Mouse (Mus musculus): ENCODE results near the gene Ppox. TPM values are rescaled to one million over a fixed set of nuclear protein-coding genes. Genes with fewer than 3 reads are reported as not detected.
"Not testable (repeated sequence)": the region's sequence is repeated elsewhere in the genome, so short reads cannot be mapped to it uniquely, and the experiment has no call there.

Ppox gene
- total and polyA plus RNA-seq, 2 experiments from 2014 or later = 32.4 to 44.3 TPM

DNA sequence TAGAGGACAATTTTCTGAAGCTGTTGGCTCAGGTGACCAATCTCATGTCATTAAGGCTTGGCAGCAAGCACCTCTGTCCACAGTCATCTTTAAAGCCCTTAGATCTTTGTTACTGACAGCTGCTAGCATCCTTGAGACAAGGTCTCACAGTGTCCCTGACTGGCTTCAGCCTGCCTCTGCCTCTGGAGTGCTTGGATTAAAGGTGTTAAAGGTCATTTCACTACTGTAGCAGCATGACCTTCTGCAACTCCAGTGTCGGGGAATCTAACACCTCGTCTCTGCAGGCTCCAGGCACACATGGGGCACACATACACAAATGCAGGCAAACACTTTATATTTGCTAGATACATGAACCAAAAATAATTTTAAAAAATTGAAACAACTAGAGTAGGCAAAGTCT is 44.6 kb upstream of the Ppox start:
- Histone ChIP-seq H3K9me3 (ENCODE audit: low read length) (no peaks in the 10 kb centered on the region), H3K27ac (no peak overlapping the region), H3K4me1 (ENCODE audit: insufficient read depth, low read length) (peaks cover 10% of the 10 kb centered on the region; the same call in 1 of the 2 replicates), H3K9ac (replicated peaks; ENCODE audit: low read length) (no peak overlapping the region), H3K4me3 (ENCODE audit: low read length) (no peak overlapping the region), H3K4me2 (ENCODE audit: low read depth, low read length) (no peak overlapping the region), H3K27me3 (ENCODE audit: insufficient read depth, low read length) (no peaks in the 10 kb centered on the region), H3K36me3 (ENCODE audit: insufficient read depth, low read length) (no peaks in the 10 kb centered on the region)
- TF ChIP-seq CTCF (IDR thresholded peaks at IDR 0.05; ENCODE audit: low read depth) = no peak
- ATAC-seq (no peak), DNase-seq (ENCODE audit: low spot score) (no peak)
- WGBS = 85% methylated on average over 2 of the region's 2 CpGs

DNA sequence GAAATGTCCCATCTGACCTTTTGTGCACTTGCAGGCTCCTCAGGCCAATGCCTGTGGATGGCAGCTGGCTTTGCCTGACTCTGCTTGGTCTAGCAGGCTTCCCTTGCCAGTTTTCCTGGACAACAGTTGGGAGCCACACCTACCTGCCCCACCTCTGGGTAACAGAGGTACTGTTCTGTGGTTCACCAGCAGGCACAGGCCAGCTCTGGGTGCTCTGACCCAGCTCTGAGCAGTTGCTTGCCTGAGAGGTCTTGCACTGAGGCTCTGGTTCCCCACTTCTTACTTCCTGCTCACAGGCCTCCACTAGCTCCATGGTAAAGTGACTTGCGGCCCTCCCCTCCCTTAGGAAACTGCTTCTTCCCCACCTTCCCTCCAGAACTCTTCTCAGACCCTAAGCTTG is 41.0 kb upstream of the Ppox start:
- 83% methylated on average over 1 of the region's 1 CpGs for WGBS

DNA sequence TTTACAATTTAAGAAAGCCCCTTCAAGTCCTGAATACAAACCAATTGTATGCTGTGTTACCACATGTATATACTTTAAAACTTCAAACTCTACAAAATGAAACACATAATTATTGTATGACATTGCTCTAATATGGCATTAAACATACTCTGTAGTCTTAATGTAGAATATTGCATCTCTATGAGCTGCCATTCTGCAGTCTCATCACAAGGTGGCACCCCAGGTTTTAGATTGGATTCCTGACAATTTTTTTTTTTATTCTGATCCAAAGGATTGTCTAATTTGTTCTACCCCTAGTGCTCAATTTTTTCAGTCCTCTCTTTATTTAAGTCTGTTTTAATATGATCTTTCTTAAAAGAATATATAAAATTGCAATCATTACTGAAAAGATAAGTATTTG is 40.4 kb upstream of the Ppox start:
- no peak overlapping the region for H3K27ac ChIP-seq
- no peak for ATAC-seq
- H3K4me1 ChIP-seq (ENCODE audit: insufficient read depth, low read length) = no peaks in the 10 kb centered on the region
- H3K27me3 ChIP-seq (ENCODE audit: insufficient read depth, low read length) = no peaks in the 10 kb centered on the region
- no peak overlapping the region for H3K4me3 ChIP-seq (ENCODE audit: low read length)
- H3K4me2 ChIP-seq (ENCODE audit: low read depth, low read length) = no peak overlapping the region
- H3K36me3 ChIP-seq (ENCODE audit: insufficient read depth, low read length) = no peaks in the 10 kb centered on the region
- no peaks in the 10 kb centered on the region for H3K9me3 ChIP-seq (ENCODE audit: low read length)
- no peak overlapping the region for H3K9ac ChIP-seq (replicated peaks; ENCODE audit: low read length)
- DNase-seq (ENCODE audit: low spot score) = peak; percentile 59
- peak; percentile 72 for TF ChIP-seq CTCF (IDR thresholded peaks at IDR 0.05; ENCODE audit: low read depth)

More for the DNA sequence above, 41.0 kb upstream of the Ppox start:
- ATAC-seq (no peak; the same call in 1 of the 2 replicates), DNase-seq (ENCODE audit: low spot score) (no peak)
- Histone ChIP-seq H3K4me2 (ENCODE audit: low read depth, low read length) (no peak overlapping the region), H3K27me3 (ENCODE audit: insufficient read depth, low read length) (no peaks in the 10 kb centered on the region), H3K4me3 (ENCODE audit: low read length) (no peak overlapping the region), H3K27ac (no peak overlapping the region), H3K9me3 (ENCODE audit: low read length) (no peaks in the 10 kb centered on the region), H3K9ac (replicated peaks; ENCODE audit: low read length) (no peak overlapping the region), H3K36me3 (ENCODE audit: insufficient read depth, low read length) (no peaks in the 10 kb centered on the region), H3K4me1 (ENCODE audit: insufficient read depth, low read length) (no peaks in the 10 kb centered on the region)
- no peak for TF ChIP-seq CTCF (IDR thresholded peaks at IDR 0.05; ENCODE audit: low read depth)

DNA sequence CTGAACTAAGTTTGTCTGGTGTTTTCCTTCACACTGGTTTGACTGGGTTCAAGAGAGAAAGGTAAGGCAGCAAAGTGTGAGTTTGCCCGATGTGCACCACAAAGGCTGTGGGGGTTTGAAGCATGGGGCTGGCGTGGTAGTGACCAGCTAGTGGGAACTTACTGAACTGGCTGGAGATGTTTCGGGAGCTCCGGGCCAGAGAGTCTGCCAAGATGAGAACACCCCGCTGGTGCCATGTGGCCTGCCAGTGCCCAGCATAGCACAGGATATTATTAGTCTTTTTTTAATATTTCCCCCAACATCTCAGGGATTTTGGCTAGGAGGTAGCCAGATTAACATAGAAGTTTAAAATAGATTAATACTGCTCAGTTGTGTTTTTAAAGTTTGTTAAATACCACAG is 39.2 kb upstream of the Ppox start:
- H3K36me3 ChIP-seq (ENCODE audit: insufficient read depth, low read length) = no peaks in the 10 kb centered on the region
- no peaks in the 10 kb centered on the region for H3K4me1 ChIP-seq (ENCODE audit: insufficient read depth, low read length)
- TF ChIP-seq CTCF (IDR thresholded peaks at IDR 0.05; ENCODE audit: low read depth) = no peak
- no peak for DNase-seq (ENCODE audit: low spot score)
- no peak overlapping the region for H3K27ac ChIP-seq
- no peak for ATAC-seq
- H3K9ac ChIP-seq (replicated peaks; ENCODE audit: low read length) = no peak overlapping the region
- H3K27me3 ChIP-seq (ENCODE audit: insufficient read depth, low read length) = no peaks in the 10 kb centered on the region
- no peak overlapping the region for H3K4me3 ChIP-seq (ENCODE audit: low read length)
- WGBS = 15% methylated on average over 5 of the region's 5 CpGs
- no peaks in the 10 kb centered on the region for H3K9me3 ChIP-seq (ENCODE audit: low read length)
- H3K4me2 ChIP-seq (ENCODE audit: low read depth, low read length) = peak overlapping the region; percentile 13; the same call in 1 of the 2 replicates

DNA sequence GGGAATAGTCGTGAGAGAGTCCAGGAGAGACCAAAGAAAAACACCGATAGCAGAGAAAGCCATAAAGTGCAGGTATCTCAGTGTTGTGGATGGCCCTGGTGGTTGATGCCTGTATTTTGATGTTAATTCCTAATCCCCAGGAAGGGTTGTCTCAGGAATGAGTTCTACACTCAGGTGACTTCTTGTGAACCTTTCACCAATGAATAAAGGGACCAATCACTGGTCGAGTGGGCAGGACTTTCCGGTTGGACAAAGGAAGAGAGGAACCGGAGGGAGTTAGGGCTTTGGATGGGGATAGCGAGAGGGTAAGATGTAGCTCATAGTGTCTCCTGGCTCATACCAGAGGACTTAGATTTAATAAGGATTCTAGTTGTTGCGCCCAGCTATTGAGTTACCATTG is 38.8 kb upstream of the Ppox start:
- no peak for TF ChIP-seq CTCF (IDR thresholded peaks at IDR 0.05; ENCODE audit: low read depth)
- WGBS = 20% methylated on average over 7 of the region's 7 CpGs
- no peaks in the 10 kb centered on the region for H3K9me3 ChIP-seq (ENCODE audit: low read length)
- no peak overlapping the region for H3K27ac ChIP-seq
- H3K9ac ChIP-seq (replicated peaks; ENCODE audit: low read length) = no peak overlapping the region
- H3K4me2 ChIP-seq (ENCODE audit: low read depth, low read length) = peak overlapping the region; percentile 13; the same call in 1 of the 2 replicates
- ATAC-seq = no peak; the same call in 1 of the 2 replicates
- H3K36me3 ChIP-seq (ENCODE audit: insufficient read depth, low read length) = no peaks in the 10 kb centered on the region
- DNase-seq (ENCODE audit: low spot score) = no peak
- no peaks in the 10 kb centered on the region for H3K27me3 ChIP-seq (ENCODE audit: insufficient read depth, low read length)
- H3K4me1 ChIP-seq (ENCODE audit: insufficient read depth, low read length) = no peaks in the 10 kb centered on the region
- no peak overlapping the region for H3K4me3 ChIP-seq (ENCODE audit: low read length)

DNA sequence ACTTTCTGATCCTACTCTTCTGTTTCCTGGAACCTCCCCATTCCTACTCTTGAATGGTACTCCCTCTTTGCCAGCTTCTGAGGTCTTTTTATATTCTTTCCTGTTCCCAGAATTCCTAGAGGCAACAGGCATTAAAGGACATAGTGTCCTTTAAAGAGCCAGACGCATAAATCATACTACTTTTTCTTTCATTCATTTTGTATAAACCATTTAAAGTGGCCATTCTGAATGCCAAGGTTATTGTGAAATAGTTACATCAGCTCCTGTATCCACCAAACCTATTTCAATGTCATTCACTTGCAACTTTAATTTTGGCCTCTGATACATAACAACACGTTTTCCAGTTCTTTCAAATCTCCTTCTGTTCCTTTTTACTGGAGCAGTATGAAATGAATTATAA is 28.3 kb upstream of the Ppox start:
- H3K4me2 ChIP-seq (ENCODE audit: low read depth, low read length) = no peak overlapping the region
- no peaks in the 10 kb centered on the region for H3K36me3 ChIP-seq (ENCODE audit: insufficient read depth, low read length)
- no peak for ATAC-seq
- no peak for TF ChIP-seq CTCF (IDR thresholded peaks at IDR 0.05; ENCODE audit: low read depth)
- H3K4me3 ChIP-seq (ENCODE audit: low read length) = no peak overlapping the region
- no peaks in the 10 kb centered on the region for H3K4me1 ChIP-seq (ENCODE audit: insufficient read depth, low read length)
- WGBS = 68% methylated on average over 2 of the region's 2 CpGs
- no peak overlapping the region for H3K27ac ChIP-seq
- no peak for DNase-seq (ENCODE audit: low spot score)
- H3K9me3 ChIP-seq (ENCODE audit: low read length) = no peaks in the 10 kb centered on the region
- H3K9ac ChIP-seq (replicated peaks; ENCODE audit: low read length) = no peak overlapping the region
- H3K27me3 ChIP-seq (ENCODE audit: insufficient read depth, low read length) = no peaks in the 10 kb centered on the region

DNA sequence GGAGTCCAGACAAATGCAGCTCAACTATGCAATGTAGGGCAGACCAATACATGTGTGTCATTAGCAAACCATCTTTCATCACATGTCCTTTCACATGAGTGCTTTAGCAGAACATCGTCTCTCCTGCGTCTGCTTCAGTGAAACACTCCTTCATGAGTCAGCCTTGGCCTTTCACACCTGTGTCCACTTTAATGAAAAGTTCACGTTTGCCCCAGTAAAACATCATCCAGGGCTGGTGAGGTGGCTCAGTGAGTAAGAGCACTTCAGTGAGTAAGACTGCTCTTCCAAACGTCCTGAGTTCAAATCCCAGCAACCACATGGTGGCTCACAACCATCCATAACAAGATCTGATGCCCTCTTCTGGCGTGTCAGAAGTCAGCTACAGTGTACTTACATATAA is 25.2 kb upstream of the Ppox start:
- not testable (repeated sequence) for H3K4me1 ChIP-seq (ENCODE audit: insufficient read depth, low read length); ATAC-seq; H3K9me3 ChIP-seq (ENCODE audit: low read length); H3K27me3 ChIP-seq (ENCODE audit: insufficient read depth, low read length); H3K4me3 ChIP-seq (ENCODE audit: low read length); H3K27ac ChIP-seq; DNase-seq (ENCODE audit: low spot score); H3K4me2 ChIP-seq (ENCODE audit: low read depth, low read length); H3K9ac ChIP-seq (replicated peaks; ENCODE audit: low read length); H3K36me3 ChIP-seq (ENCODE audit: insufficient read depth, low read length)
- WGBS = 75% methylated on average over 5 of the region's 5 CpGs
